Mouse (Mus musculus) gastrocnemius, postnatal 25 days (tissue): ENCODE data around the gene Gpr26. TPM values are rescaled to one million over a fixed set of nuclear protein-coding genes. Genes with fewer than 3 reads are reported as not detected.

Experiments
- DNase-seq: peaks from one replicate; pipeline ENCODE4 v3.0.0; 2022
- total RNA-seq, 2 experiments: library from RNA; stranded (reverse); gene quantifications; 1 replicate in 1 of 2; 2 replicates in 1 of 2; pipeline ENCODE4 v1.2.3; 2021

Gene Gpr26
- total RNA-seq, 2 experiments from 2014 or later: not detected

DNA sequence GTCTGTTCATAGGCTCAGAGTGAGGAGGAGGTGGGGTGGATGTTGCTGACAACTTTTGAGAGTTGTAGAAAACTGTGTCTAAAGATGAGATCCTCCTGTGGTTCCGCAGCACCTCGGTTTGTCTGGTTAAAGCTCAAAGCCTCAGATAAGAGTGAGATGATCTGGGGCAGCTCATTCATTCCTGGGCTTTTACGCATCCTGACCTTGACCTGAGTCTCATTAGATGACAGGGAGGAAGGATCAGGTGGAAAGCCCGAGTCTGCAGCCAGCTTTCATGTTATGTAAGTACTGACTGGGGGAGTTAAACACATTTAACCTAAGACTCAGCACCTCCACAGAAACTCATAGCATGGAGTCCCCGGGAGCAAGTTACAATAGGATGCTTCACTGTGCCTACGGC, 60.4 kb downstream of the Gpr26 start:
- no peak for DNase-seq

GRCm38 (mm10) chr7:132031940-132032531, 65.8 kb downstream of the Gpr26 start:
- no peak for DNase-seq

Other genes with a start within 250 kb of the Gpr26 start
- 10 to 100 TPM in 1 of 2 experiments, 1 to 10 TPM in 1; 5.2 to 10.8 TPM for gene Cpxm2, start 188.3 kb downstream of the Gpr26 start, total RNA-seq